Mouse (Mus musculus): Measurements from ENCODE around the gene Clec11a. TPM values are rescaled to one million over a fixed set of nuclear protein-coding genes. Genes with fewer than 3 reads are reported as not detected.

Gene Clec11a
- polyA plus RNA-seq, 1 experiment from 2014 or later: 4.2 TPM

GRCm38 (mm10) chr7:44344622-44345021 lies 37.9 kb upstream of the Clec11a start:
- no peak overlapping the region for H3K9ac ChIP-seq (replicated peaks; ENCODE audit: low read depth, low read length)
- H3K4me1 ChIP-seq (ENCODE audit: control insufficient read depth, insufficient read depth, low read length): no peaks in the 10 kb centered on the region
- H3K36me3 ChIP-seq (ENCODE audit: control insufficient read depth, insufficient read depth, low read length): no peaks in the 10 kb centered on the region
- WGBS: 68% methylated on average over 12 of the region's 12 CpGs
- no peak overlapping the region for H3K4me2 ChIP-seq (replicated peaks; ENCODE audit: low read depth, low read length)
- ATAC-seq (ENCODE audit: insufficient number of reproducible peaks, insufficient read depth, low FRiP score, low read depth): no peak
- no peaks in the 10 kb centered on the region for H3K27me3 ChIP-seq (ENCODE audit: control insufficient read depth, insufficient read depth, low read length)
- H3K4me3 ChIP-seq (ENCODE audit: low read depth, low read length): no peak overlapping the region
- H3K9me3 ChIP-seq (ENCODE audit: control insufficient read depth, low read depth, low read length): no peaks in the 10 kb centered on the region
- H3K27ac ChIP-seq (ENCODE audit: low read length): no peak overlapping the region

GRCm38 (mm10) chr7:44343459-44344015 lies 36.8 kb upstream of the Clec11a start:
- WGBS: 18% methylated on average over 11 of the region's 11 CpGs
- peak; percentile 38; the same call in 1 of the 2 replicates for ATAC-seq (ENCODE audit: insufficient number of reproducible peaks, insufficient read depth, low FRiP score, low read depth)
- Histone ChIP-seq H3K27ac (ENCODE audit: low read length) (no peak overlapping the region), H3K9me3 (ENCODE audit: control insufficient read depth, low read depth, low read length) (no peaks in the 10 kb centered on the region), H3K4me2 (replicated peaks; ENCODE audit: low read depth, low read length) (no peak overlapping the region), H3K4me3 (ENCODE audit: low read depth, low read length) (no peak overlapping the region), H3K36me3 (ENCODE audit: control insufficient read depth, insufficient read depth, low read length) (no peaks in the 10 kb centered on the region), H3K9ac (replicated peaks; ENCODE audit: low read depth, low read length) (no peak overlapping the region), H3K4me1 (ENCODE audit: control insufficient read depth, insufficient read depth, low read length) (no peaks in the 10 kb centered on the region), H3K27me3 (ENCODE audit: control insufficient read depth, insufficient read depth, low read length) (0 out of 2 replicates have a peak, but pooled peaks cover 2% of the 10 kb centered on the region)

DNA sequence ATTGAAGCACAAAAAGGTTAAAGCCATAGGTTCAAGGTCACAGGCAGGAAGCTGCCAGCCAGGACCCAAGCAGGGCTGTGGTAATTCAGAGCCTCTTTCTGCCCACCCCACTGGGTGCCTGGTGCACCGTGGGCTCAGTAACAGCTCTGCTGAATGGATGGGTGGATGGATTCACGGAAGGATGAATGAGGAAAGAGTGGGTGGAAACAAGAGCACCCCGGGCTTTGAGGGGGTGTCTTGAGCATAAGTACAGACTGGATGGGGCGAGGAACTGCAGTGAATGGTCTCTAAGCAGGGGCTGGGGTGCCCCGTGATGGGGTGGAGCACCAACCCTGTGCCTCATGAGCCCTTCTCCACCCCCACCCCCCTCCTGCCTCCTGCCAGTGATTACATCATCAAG lies 35.0 kb upstream of the Clec11a start:
- Histone ChIP-seq H3K4me1 (ENCODE audit: control insufficient read depth, insufficient read depth, low read length) (no peaks in the 10 kb centered on the region), H3K36me3 (ENCODE audit: control insufficient read depth, insufficient read depth, low read length) (no peaks in the 10 kb centered on the region), H3K9me3 (ENCODE audit: control insufficient read depth, low read depth, low read length) (no peaks in the 10 kb centered on the region), H3K27ac (ENCODE audit: low read length) (no peak overlapping the region), H3K4me3 (ENCODE audit: low read depth, low read length) (no peak overlapping the region), H3K4me2 (replicated peaks; ENCODE audit: low read depth, low read length) (no peak overlapping the region), H3K27me3 (ENCODE audit: control insufficient read depth, insufficient read depth, low read length) (peaks cover 20% of the 10 kb centered on the region), H3K9ac (replicated peaks; ENCODE audit: low read depth, low read length) (no peak overlapping the region)
- ATAC-seq (ENCODE audit: insufficient number of reproducible peaks, insufficient read depth, low FRiP score, low read depth): no peak
- 67% methylated on average over 5 of the region's 5 CpGs for WGBS

- no peak overlapping the region for H3K4me3 ChIP-seq (ENCODE audit: low read depth, low read length)
- no peak overlapping the region for H3K9ac ChIP-seq (replicated peaks; ENCODE audit: low read depth, low read length)
- 79% methylated on average over 10 of the region's 10 CpGs for WGBS
- no peak overlapping the region for H3K27ac ChIP-seq (ENCODE audit: low read length)
- no peaks in the 10 kb centered on the region for H3K9me3 ChIP-seq (ENCODE audit: control insufficient read depth, low read depth, low read length)
- ATAC-seq (ENCODE audit: insufficient number of reproducible peaks, insufficient read depth, low FRiP score, low read depth): no peak
- peaks cover 26% of the 10 kb centered on the region for H3K27me3 ChIP-seq (ENCODE audit: control insufficient read depth, insufficient read depth, low read length)
- H3K36me3 ChIP-seq (ENCODE audit: control insufficient read depth, insufficient read depth, low read length): no peaks in the 10 kb centered on the region
- no peak overlapping the region for H3K4me2 ChIP-seq (replicated peaks; ENCODE audit: low read depth, low read length)
- H3K4me1 ChIP-seq (ENCODE audit: control insufficient read depth, insufficient read depth, low read length): 0 out of 2 replicates have a peak, but pooled peaks cover 4% of the 10 kb centered on the region
Observed at GRCm38 (mm10) chr7:44341119-44341518, 34.4 kb upstream of the Clec11a start.

DNA sequence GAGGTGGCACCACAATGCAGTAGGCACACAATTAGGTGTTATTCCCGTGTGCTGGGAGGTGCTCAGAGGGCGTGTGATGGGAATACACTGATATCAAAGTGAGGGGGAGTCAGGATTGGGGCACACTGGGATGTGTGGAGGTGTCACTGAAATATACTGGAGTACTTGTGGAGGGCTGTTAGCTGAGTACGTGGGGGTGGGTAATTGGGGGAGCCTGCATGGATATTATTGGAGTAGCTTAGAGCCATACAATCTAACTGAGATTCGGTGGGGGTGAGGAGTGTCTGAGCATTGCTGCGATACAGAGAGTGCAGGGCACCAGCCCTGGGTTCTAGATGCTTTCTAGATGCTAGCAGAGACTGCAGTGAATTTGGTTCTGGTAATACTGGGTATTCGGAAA lies 33.5 kb upstream of the Clec11a start:
- no peaks in the 10 kb centered on the region for H3K9me3 ChIP-seq (ENCODE audit: control insufficient read depth, low read depth, low read length)
- 0 out of 2 replicates have a peak, but pooled peaks cover 11% of the 10 kb centered on the region for H3K4me1 ChIP-seq (ENCODE audit: control insufficient read depth, insufficient read depth, low read length)
- no peak overlapping the region for H3K27ac ChIP-seq (ENCODE audit: low read length)
- no peak overlapping the region for H3K4me2 ChIP-seq (replicated peaks; ENCODE audit: low read depth, low read length)
- no peaks in the 10 kb centered on the region for H3K36me3 ChIP-seq (ENCODE audit: control insufficient read depth, insufficient read depth, low read length)
- peaks cover 33% of the 10 kb centered on the region for H3K27me3 ChIP-seq (ENCODE audit: control insufficient read depth, insufficient read depth, low read length)
- ATAC-seq (ENCODE audit: insufficient number of reproducible peaks, insufficient read depth, low FRiP score, low read depth): no peak
- no peak overlapping the region for H3K9ac ChIP-seq (replicated peaks; ENCODE audit: low read depth, low read length)
- 66% methylated on average over 6 of the region's 6 CpGs for WGBS
- no peak overlapping the region for H3K4me3 ChIP-seq (ENCODE audit: low read depth, low read length)

DNA sequence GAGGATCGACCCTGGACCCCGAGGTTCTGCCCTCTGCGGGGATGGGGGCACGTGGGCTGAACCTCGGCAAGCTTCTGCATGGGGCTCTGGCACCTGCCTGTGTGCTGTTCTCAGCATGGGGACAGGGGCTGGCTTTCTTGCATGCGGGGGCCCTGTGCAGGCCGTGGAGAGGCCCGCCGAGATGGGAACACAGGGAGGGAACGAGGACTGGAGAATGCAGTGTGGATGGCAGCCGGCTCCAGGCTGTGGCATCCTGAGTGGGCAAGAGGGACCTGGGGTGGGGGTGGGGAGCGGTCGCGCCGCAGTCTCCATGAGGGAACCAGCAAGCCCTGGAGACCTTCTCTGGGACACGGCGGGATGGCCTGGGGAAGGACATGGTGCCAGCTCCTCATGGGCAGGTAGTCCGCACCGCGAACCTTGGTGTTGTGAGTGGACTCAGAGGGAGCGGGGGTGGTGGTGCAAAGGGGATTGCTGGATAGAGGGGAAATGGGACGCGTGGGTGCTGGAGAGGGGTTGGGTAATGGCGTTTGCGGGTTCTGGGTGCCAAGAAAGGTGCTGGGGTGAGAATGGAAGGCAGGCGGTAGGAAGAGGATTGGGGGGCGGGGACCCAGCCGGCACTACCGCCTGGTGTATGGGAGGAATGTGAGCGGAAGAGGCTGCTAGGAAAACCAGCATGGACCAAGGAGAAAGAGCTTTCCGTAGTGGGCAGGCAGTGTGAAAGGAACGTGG lies 30.6 kb upstream of the Clec11a start:
- Histone ChIP-seq H3K9me3 (ENCODE audit: control insufficient read depth, low read depth, low read length) (no peaks in the 10 kb centered on the region), H3K9ac (replicated peaks; ENCODE audit: low read depth, low read length) (no peak overlapping the region), H3K4me3 (ENCODE audit: low read depth, low read length) (0 out of 2 replicates have a peak overlapping the region, but pooled peaks have one; percentile 33), H3K4me2 (replicated peaks; ENCODE audit: low read depth, low read length) (peak overlapping the region; percentile 76; the same call in 1 of the 2 replicates), H3K36me3 (ENCODE audit: control insufficient read depth, insufficient read depth, low read length) (no peaks in the 10 kb centered on the region), H3K27me3 (ENCODE audit: control insufficient read depth, insufficient read depth, low read length) (peaks cover 41% of the 10 kb centered on the region), H3K27ac (ENCODE audit: low read length) (no peak overlapping the region), H3K4me1 (ENCODE audit: control insufficient read depth, insufficient read depth, low read length) (0 out of 2 replicates have a peak, but pooled peaks cover 11% of the 10 kb centered on the region)
- no peak for ATAC-seq (ENCODE audit: insufficient number of reproducible peaks, insufficient read depth, low FRiP score, low read depth)
- 5% methylated on average over 32 of the region's 32 CpGs for WGBS

- Histone ChIP-seq H3K27me3 (ENCODE audit: control insufficient read depth, insufficient read depth, low read length) (peaks cover 41% of the 10 kb centered on the region), H3K4me1 (ENCODE audit: control insufficient read depth, insufficient read depth, low read length) (0 out of 2 replicates have a peak, but pooled peaks cover 11% of the 10 kb centered on the region), H3K36me3 (ENCODE audit: control insufficient read depth, insufficient read depth, low read length) (no peaks in the 10 kb centered on the region), H3K4me3 (ENCODE audit: low read depth, low read length) (peak overlapping the region; percentile 33), H3K9ac (replicated peaks; ENCODE audit: low read depth, low read length) (no peak overlapping the region), H3K4me2 (replicated peaks; ENCODE audit: low read depth, low read length) (peak overlapping the region; percentile 76), H3K9me3 (ENCODE audit: control insufficient read depth, low read depth, low read length) (no peaks in the 10 kb centered on the region), H3K27ac (ENCODE audit: low read length) (no peak overlapping the region)
- peak; percentile 30; the same call in 1 of the 2 replicates for ATAC-seq (ENCODE audit: insufficient number of reproducible peaks, insufficient read depth, low FRiP score, low read depth)
- 4% methylated on average over 30 of the region's 54 CpGs for WGBS
Observed at GRCm38 (mm10) chr7:44336046-44337021, 29.6 kb upstream of the Clec11a start.
